Mouse (Mus musculus) hindbrain, embryonic 11.5 days (tissue): ENCODE data around the gene Nutf2. TPM values are rescaled to one million over a fixed set of nuclear protein-coding genes. Genes with fewer than 3 reads are reported as not detected.

Experiments used
- ATAC-seq: fragments of 200-750 bp; cut with Nextera tagmentation; 2 replicates; pipeline ENCODE4 v1.8.0; 2017; ENCODE audit warnings: mild to moderate bottlenecking, moderate TSS enrichment, moderate library complexity; ENCODE audit not compliant: low FRiP score
- DNase-seq: peaks from one replicate; pipeline ENCODE4 v3.0.0-alpha.2; 2015; ENCODE audit warnings: low spot score
- H3K27ac ChIP-seq: fragments of 300-500 bp; sonication (generic); 2 replicates; pipeline ENCODE4 v1.5.1; 2014; ENCODE audit warnings: mild to moderate bottlenecking, low read depth, low read length
- H3K27me3 ChIP-seq: fragments of 300-500 bp; sonication (generic); 2 replicates; pipeline ENCODE4 v1.6.1; 2014; ENCODE audit warnings: mild to moderate bottlenecking, low read length, moderate library complexity, mixed read lengths; ENCODE audit not compliant: control insufficient read depth, insufficient read depth
- H3K36me3 ChIP-seq: fragments of 300-500 bp; sonication (generic); 2 replicates; pipeline ENCODE4 v1.6.1; 2014; ENCODE audit warnings: mild to moderate bottlenecking, low read length, moderate library complexity, mixed read lengths; ENCODE audit not compliant: control insufficient read depth, insufficient read depth
- H3K4me1 ChIP-seq: fragments of 300-500 bp; sonication (generic); replicated peaks from 2 replicates; pipeline ENCODE4 v1.6.1; 2014; ENCODE audit warnings: low read length, mixed read lengths; ENCODE audit not compliant: control insufficient read depth, insufficient read depth
- H3K4me2 ChIP-seq: fragments of 300-500 bp; sonication (generic); replicated peaks from 2 replicates; pipeline ENCODE4 v1.6.1; 2014; ENCODE audit warnings: mild to moderate bottlenecking, low read depth, low read length
- H3K4me3 ChIP-seq: fragments of 300-500 bp; sonication (generic); 2 replicates; pipeline ENCODE4 v1.5.1; 2014; ENCODE audit warnings: low read depth, low read length
- H3K9ac ChIP-seq: fragments of 300-500 bp; sonication (generic); 2 replicates; pipeline ENCODE4 v1.6.1; 2014; ENCODE audit warnings: low read depth, low read length
- H3K9me3 ChIP-seq: fragments of 300-500 bp; sonication (generic); 2 replicates; pipeline ENCODE4 v1.6.1; 2016; ENCODE audit warnings: low read length; ENCODE audit not compliant: control insufficient read depth
- WGBS: fragments of 180-500 bp; shearing (Covaris S2); extraction: QIAGEN DNeasy Blood & Tissue Kit; methylation state at CpG from one replicate; pipeline ENCODE4 v1.1.7; 2014; 5-methylcytosine and 5-hydroxymethylcytosine counted together
- polyA plus RNA-seq: library from polyadenylated mRNA; unstranded; fragments of >200 nt; fragmentation: Nextera tagmentation; extraction: Ambion mirVana; gene quantifications from 2 replicates; pipeline ENCODE4 v1.2.1, GENCODE M21; 2014

The Nutf2 gene
- 256 and 278 TPM in 2 replicates for polyA plus RNA-seq

- ATAC-seq, result peak; percentile 98
- H3K36me3 ChIP-seq, result no peaks in the 10 kb centered on the region
- peak within 1 kb of the TSS; percentile 98 for H3K9ac ChIP-seq
- peak; percentile 94 for DNase-seq
- H3K9me3 ChIP-seq, result no peaks in the 10 kb centered on the region
- WGBS, result 1% methylated on average over 54 of the region's 59 CpGs
- peak within 1 kb of the TSS; percentile 69 for H3K4me2 ChIP-seq
- H3K27me3 ChIP-seq, result no peaks in the 10 kb centered on the region
- H3K4me1 ChIP-seq, result peaks cover 10% of the 10 kb centered on the region; the same call in 1 of the 2 replicates
- H3K4me3 ChIP-seq, result peak within 1 kb of the TSS; percentile 95
- H3K27ac ChIP-seq, result peak within 1 kb of the TSS; percentile 72
Measured at GRCm38 (mm10) chr8:105860143-105860981, at the start of gene Nutf2. Nutf2 (plus strand) TSS chr8:105860580.

DNA sequence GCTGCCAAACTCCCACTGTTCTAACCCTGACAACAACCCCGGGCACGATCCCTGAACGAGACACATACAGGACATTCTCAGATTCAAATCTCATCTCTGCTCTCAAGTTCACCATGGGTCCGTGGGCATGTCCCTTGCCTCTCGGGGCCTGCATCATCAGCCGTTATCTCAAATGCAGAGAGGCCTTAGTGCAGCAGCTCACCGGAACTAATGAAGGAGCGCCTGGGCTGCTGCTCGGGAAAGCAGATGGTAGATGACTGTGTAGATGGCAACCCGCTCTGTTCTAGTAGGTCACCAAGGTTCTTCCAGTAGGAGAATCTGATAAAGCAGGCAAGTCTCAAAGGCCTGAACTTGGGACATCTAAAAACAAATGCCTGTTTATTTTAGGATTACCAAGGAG lies 49.3 kb upstream of the Nutf2 start:
- Histone ChIP-seq H3K36me3 (no peaks in the 10 kb centered on the region), H3K27me3 (no peaks in the 10 kb centered on the region), H3K4me3 (no peak overlapping the region), H3K4me2 (no peak overlapping the region), H3K4me1 (no peaks in the 10 kb centered on the region), H3K27ac (no peak overlapping the region), H3K9me3 (no peaks in the 10 kb centered on the region), H3K9ac (no peak overlapping the region)
- WGBS, result 91% methylated on average over 10 of the region's 10 CpGs
- DNase-seq, result no peak
- no peak for ATAC-seq

DNA sequence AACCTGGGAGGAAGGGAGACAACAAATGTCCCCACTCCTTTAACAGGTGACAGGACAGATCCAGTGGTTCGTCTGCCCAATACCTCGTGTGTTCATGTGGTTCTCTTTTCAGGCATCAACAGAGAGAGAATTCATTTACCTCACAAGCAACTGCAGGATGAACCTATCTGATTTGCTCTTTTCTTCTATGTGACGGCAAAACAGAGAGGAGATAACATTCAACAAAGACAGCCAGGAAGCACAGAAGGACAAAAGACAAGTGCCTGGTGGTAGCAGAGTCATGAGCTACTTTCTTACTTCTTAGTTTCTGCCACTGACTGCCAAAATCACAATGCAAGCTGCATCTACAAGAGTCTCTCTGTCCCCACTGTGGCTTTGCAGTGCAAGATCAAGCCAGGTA lies 48.8 kb upstream of the Nutf2 start:
- H3K9me3 ChIP-seq, result no peaks in the 10 kb centered on the region
- H3K4me3 ChIP-seq, result no peak overlapping the region
- no peak overlapping the region for H3K9ac ChIP-seq
- no peak for DNase-seq
- 82% methylated on average over 3 of the region's 3 CpGs for WGBS
- no peak overlapping the region for H3K4me2 ChIP-seq
- no peak overlapping the region for H3K27ac ChIP-seq
- ATAC-seq, result no peak
- H3K27me3 ChIP-seq, result no peaks in the 10 kb centered on the region
- no peaks in the 10 kb centered on the region for H3K4me1 ChIP-seq
- H3K36me3 ChIP-seq, result no peaks in the 10 kb centered on the region

- Histone ChIP-seq H3K9me3 (no peaks in the 10 kb centered on the region), H3K4me2 (no peak overlapping the region), H3K4me3 (no peak overlapping the region), H3K27me3 (no peaks in the 10 kb centered on the region), H3K27ac (no peak overlapping the region), H3K4me1 (no peaks in the 10 kb centered on the region), H3K9ac (no peak overlapping the region), H3K36me3 (no peaks in the 10 kb centered on the region)
- DNase-seq, result no peak
- no peak for ATAC-seq
- 78% methylated on average over 5 of the region's 5 CpGs for WGBS
Measured at GRCm38 (mm10) chr8:105812511-105812910, 47.9 kb upstream of the Nutf2 start.

DNA sequence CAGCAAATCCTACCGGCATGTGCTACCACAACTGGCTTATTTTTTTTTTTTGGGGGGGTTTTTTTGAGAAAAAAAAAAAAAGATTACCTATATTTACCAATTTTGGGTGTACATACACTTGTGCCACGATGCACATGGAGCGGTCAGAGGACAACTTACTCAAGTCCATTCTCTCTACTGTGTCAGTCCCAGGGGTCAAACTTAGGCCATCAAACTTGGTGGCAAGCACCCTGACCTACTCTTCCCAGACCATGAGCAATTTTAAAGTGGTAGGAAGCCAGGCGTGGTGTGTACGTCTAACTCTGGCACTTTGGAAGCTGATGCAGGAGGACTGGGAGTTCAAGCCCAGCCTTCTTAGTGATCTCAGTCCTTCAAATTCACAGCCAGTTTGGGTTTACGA lies 47.1 kb upstream of the Nutf2 start:
- H3K36me3 ChIP-seq, result no peaks in the 10 kb centered on the region
- no peak overlapping the region for H3K4me2 ChIP-seq
- WGBS, result 98% methylated on average over 6 of the region's 6 CpGs
- H3K27ac ChIP-seq, result no peak overlapping the region
- no peaks in the 10 kb centered on the region for H3K27me3 ChIP-seq
- DNase-seq (no peak), ATAC-seq (no peak)
- no peaks in the 10 kb centered on the region for H3K9me3 ChIP-seq
- no peak overlapping the region for H3K9ac ChIP-seq
- no peaks in the 10 kb centered on the region for H3K4me1 ChIP-seq
- H3K4me3 ChIP-seq, result no peak overlapping the region

GRCm38 (mm10) chr8:105819659-105820058 lies 40.7 kb upstream of the Nutf2 start:
- 95% methylated on average over 3 of the region's 3 CpGs for WGBS

GRCm38 (mm10) chr8:105820925-105821324 lies 39.5 kb upstream of the Nutf2 start:
- Histone ChIP-seq H3K9ac (no peak overlapping the region), H3K27me3 (no peaks in the 10 kb centered on the region), H3K4me2 (no peak overlapping the region), H3K4me1 (peaks cover 2% of the 10 kb centered on the region), H3K4me3 (no peak overlapping the region), H3K9me3 (no peaks in the 10 kb centered on the region), H3K36me3 (peaks cover 10% of the 10 kb centered on the region), H3K27ac (no peak overlapping the region)
- DNase-seq (no peak), ATAC-seq (no peak)
- WGBS, result 94% methylated on average over 1 of the region's 1 CpGs

More at GRCm38 (mm10) chr8:105819659-105820058, 40.7 kb upstream of the Nutf2 start:
- no peak overlapping the region for H3K4me3 ChIP-seq
- DNase-seq (no peak), ATAC-seq (no peak)
- H3K4me2 ChIP-seq, result no peak overlapping the region
- no peaks in the 10 kb centered on the region for H3K9me3 ChIP-seq
- peaks cover 10% of the 10 kb centered on the region for H3K36me3 ChIP-seq
- H3K4me1 ChIP-seq, result no peaks in the 10 kb centered on the region
- no peaks in the 10 kb centered on the region for H3K27me3 ChIP-seq
- H3K9ac ChIP-seq, result no peak overlapping the region
- no peak overlapping the region for H3K27ac ChIP-seq

DNA sequence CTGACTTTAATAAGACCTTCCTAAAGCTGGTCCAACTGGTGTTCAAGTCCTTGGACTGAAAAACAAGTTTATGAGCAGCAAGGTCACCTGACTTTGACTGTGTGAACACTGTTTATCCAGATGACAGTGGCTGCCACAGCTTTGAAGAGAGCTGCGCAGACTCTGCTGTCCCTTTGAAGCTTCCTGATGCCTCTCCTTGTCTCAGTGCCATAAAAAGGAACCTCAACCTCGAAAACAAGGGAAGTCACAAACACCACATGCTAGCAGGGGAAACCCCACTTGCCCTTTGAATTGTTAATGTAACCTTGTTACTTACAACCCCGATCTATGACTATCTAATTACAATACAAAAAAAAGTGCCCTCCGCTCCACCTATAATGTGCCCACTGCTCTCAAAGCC lies 34.9 kb upstream of the Nutf2 start:
- 78% methylated on average over 4 of the region's 4 CpGs for WGBS
- ATAC-seq (no peak), DNase-seq (no peak)
- peak overlapping the region; percentile 99; the same call in 1 of the 2 replicates for H3K4me3 ChIP-seq
- no peaks in the 10 kb centered on the region for H3K9me3 ChIP-seq
- H3K9ac ChIP-seq, result peak overlapping the region; percentile 97; the same call in 1 of the 2 replicates
- peak overlapping the region; percentile 55; the same call in 1 of the 2 replicates for H3K4me2 ChIP-seq
- H3K36me3 ChIP-seq, result peaks cover 10% of the 10 kb centered on the region
- H3K4me1 ChIP-seq, result peaks cover 5% of the 10 kb centered on the region
- no peaks in the 10 kb centered on the region for H3K27me3 ChIP-seq
- H3K27ac ChIP-seq, result no peak overlapping the region

DNA sequence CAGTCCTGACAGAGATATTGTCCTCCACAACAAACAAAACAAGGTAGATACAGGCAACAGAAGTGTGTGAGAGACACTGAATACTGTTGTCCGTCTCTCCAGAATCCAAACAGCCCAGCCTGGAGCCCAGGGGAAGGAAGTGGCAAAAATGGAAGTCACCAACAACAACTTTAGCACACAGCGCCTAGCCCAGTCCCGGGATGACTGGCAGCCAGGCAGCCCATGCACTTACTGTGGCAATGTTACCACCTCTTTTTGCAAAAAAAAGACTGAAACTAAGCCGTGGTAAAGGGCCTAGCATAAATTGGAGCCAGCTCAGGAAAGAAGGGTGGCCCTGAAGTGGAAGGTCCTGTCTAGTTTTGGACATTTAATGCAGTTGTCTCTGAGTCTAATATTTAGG lies 34.0 kb upstream of the Nutf2 start:
- no peak overlapping the region for H3K27ac ChIP-seq
- no peak for DNase-seq

More for the DNA sequence above, 34.0 kb upstream of the Nutf2 start:
- Histone ChIP-seq H3K4me3 (peak overlapping the region; percentile 99), H3K36me3 (peaks cover 8% of the 10 kb centered on the region), H3K4me2 (peak overlapping the region; percentile 55), H3K9me3 (no peaks in the 10 kb centered on the region), H3K9ac (peak overlapping the region; percentile 97), H3K27me3 (no peaks in the 10 kb centered on the region), H3K4me1 (peaks cover 5% of the 10 kb centered on the region)
- no peak for ATAC-seq
- WGBS, result 16% methylated on average over 4 of the region's 4 CpGs
